Mouse (Mus musculus): ENCODE measurements at regions not wholly inside any gene's neighbourhood (a gene's known extent, or its start where the extent isn't known, plus 50 kb on each side); places are given as distances from the start of the nearest gene placed in this dataset.
A peak's percentile ranks its signal among the peaks of the same experiment; 100 is the strongest.
"Not testable (repeated sequence)": the region's sequence is repeated elsewhere in the genome, so short reads cannot be mapped to it uniquely, and the experiment has no call there.

DNA sequence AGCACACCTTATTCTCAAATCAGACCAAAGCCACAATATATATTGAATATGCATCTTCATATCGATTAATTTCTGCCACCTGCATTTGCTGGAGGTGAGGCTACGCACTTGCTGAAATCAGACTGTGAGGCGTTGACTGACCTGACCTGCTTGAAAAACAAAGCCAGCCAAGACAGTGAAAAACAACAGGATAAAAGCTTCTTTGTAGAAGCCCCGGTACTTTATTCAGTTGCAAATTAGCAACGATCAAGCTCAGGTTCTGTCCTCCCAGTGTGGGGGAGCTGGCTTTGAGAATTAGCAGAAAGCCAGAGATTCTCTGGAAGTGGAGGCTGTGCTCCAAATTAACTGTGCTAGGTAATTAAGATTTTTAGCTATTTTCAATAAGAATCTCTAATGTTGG, 100.6 kb downstream of the Vmn2r79 start:
- no peak for DNase-seq (ENCODE audit: low spot score in 2 of 2)

DNA sequence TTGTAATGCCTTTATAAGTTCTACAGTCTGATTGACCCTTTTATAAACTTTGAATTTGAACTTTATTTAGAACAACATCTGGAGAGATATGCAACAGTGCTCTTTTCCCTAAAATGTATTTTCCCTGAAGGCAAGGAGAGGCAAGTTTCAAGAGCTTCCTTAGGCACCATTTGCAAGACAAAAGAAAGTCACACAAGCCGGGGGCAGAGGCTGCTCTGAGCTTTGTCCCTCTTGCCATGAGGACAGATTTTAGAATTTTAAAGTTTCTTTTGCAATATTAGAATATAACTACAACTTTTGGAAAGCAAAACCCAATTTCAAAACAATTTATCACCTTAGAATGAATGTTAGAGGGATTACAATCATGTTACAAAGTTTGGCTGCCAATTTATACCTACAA, 103.7 kb downstream of the Vmn2r79 start:
- DNase-seq (ENCODE audit: low spot score in 2 of 2): not testable (repeated sequence)

DNA sequence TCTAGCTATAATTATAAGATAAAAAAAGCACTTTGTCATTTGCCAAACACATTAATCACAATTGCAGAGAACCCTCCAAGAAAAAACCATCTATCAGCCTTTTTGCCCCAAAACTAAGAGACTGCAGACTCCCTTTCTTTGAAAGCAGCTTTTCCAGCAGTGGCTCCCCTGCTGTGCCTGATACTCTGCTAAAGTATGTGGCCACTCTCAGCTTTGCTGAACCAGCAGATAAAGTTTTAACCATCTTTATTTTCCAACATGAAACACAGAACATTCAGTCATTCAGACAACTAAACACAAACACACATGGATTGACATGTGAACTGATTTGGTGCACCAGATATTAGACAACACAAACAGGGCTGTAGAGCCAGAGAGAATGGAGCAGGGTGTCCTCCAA, 104.5 kb downstream of the Vmn2r79 start:
- DNase-seq (ENCODE audit: low spot score in 2 of 2): not testable (repeated sequence)

- not testable (repeated sequence) for DNase-seq (ENCODE audit: low spot score in 2 of 2)
Observed at GRCm38 (mm10) chr7:87101281-87101680, 105.4 kb downstream of the Vmn2r79 start.

DNA sequence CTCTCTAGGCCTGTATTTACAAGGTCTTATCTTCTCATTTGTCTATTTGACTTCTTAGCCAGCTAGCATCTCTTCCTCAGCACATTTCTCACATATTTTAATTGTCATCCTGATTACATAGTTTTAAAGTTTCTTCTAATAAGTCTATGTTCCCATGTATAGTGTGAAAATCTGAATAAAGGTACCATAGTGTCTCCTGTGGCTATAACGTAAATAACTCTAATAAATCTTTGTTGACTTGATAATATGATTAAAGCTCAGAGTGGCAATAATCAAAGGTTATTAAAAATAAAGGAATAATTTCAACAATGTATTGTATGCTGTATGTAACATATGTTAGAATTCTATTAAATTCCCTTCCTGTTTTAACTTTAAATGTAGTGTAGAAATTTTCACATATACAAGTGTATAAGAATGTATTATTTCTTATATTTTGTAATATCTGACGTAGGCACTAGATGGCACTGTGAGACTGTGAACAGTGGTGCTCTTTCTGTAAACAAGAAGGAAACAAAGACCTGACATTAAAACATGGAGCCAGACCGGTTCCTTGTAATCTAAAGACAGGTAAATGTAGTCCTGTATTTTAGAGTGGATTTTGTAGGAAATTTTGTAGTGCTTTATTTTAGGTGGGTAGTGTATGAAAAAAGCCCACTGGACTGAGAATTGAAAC, 114.5 kb downstream of the Vmn2r79 start:
- DNase-seq (ENCODE audit: low spot score in 2 of 2): no peak

DNA sequence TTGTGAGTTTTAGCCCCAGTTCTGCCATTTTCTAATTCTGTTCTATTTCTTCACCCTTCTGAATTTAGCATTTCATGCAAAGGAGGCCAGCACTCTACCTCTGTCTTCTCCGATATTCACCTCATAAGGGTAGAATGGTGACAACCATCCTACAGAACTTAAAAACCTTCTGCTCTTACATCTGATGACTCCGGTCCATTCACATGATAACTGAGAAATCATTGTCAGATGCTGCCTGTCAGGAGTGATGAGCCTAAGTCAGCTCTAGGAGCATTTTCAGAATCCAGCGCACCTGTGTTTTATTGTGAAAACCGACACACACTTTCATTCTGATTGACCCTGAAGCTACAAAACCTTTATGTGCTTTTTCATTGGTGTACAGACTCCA, 115.1 kb downstream of the Vmn2r79 start:
- no peak for DNase-seq (ENCODE audit: low spot score in 2 of 2)

DNA sequence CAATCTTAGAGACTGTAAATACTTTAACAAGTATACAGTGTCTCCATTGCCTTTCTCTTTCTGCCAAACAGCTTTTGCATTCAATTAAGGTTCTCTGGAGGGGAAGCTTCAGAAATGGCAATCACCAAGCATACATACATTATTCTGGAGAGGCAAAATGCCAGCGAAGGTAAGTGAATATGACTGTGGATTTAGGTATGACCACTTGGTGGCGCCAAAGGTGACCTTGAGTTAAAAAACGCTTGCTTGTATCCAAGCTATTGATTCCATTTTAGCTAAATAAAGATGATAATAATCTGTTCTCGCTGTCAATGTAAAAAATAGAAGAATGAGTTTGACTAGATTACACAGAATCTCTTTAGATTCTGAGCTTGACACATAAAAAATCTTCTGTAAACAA, 117.7 kb downstream of the Vmn2r79 start:
- DNase-seq (ENCODE audit: low spot score in 2 of 2): peak; percentile 11 to 31

GRCm38 (mm10) chr7:87122516-87122915, 123.4 kb upstream of the Nox4 start:
- no peak for DNase-seq (ENCODE audit: low spot score in 2 of 2)

- no peak for DNase-seq (ENCODE audit: low spot score in 2 of 2)
Observed at GRCm38 (mm10) chr7:87145896-87146295, 100.0 kb upstream of the Nox4 start.

DNA sequence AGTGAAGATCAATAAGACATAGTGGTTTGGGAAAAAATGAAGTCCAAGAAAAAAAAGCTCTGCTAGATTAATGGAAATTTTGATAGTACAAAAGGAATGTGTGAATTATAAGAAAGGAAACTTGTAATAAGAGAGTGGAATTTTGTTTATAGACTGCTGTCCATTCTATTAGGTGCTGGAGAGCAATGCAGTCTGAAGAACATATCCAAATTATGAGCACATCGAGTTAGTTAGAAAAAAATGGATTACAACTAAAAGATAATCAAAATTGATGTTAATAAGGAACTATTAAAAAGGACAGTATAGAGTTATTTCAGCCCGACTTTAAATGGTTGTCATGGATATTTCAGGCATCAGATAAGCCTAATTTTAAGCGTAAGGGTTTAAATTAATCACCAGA, 98.2 kb upstream of the Nox4 start:
- no peak for DNase-seq (ENCODE audit: low spot score in 2 of 2)

DNA sequence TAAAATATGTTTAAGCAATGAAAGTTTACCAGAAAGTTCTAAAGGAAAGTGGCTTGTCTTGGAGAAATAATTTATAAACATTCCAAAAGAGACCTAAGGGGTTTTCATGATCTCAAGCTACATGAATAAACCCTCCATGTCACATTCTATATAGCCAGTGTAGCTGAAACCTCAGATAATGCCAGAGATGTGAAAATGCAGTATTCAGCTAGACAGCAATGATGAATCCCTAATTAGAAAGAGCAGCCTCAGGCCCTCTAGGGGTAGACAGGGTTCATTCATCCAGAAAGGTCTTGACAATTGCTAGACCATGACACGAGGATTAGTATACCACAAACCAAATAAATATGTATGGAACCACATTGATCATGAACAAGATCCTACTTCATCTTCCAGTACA, 97.2 kb upstream of the Nox4 start:
- no peak for DNase-seq (ENCODE audit: low spot score in 2 of 2)

DNA sequence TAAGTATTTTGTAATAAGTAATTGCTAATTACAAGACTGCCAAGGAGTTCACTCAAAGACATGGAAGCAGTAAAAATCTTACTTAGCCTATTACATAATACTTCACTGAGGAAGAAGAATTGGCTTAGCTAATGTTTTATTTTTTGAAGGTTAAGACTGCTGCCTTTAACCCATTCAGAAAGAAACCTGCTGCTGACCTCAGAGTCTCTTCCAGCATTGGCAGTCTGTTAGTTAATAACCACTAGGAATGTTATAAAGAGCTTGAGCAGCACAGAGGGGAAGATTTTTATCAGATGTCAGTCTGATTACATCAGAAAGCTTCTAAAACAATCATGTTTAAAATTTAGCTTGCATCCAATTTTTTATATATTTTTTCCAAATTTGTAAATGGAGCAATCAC, 94.9 kb upstream of the Nox4 start:
- DNase-seq (ENCODE audit: low spot score in 2 of 2): no peak

GRCm38 (mm10) chr7:87186443-87187153, 59.3 kb upstream of the Nox4 start:
- DNase-seq (ENCODE audit: low spot score in 2 of 2): no peak

- DNase-seq (ENCODE audit: low spot score in 2 of 2): no peak
Observed at GRCm38 (mm10) chr7:87195647-87196046, 50.2 kb upstream of the Nox4 start.

Measured in frontal cortex, postnatal 25 days (tissue).